Mouse (Mus musculus) olfactory bulb, adult 2 months (tissue): ENCODE measurements around the gene Atp10a. TPM values are rescaled to one million over a fixed set of nuclear protein-coding genes. Genes with fewer than 3 reads are reported as not detected.
"Not testable (repeated sequence)": the region's sequence is repeated elsewhere in the genome, so short reads cannot be mapped to it uniquely, and the experiment has no call there.

Experiments used
- H3K27ac ChIP-seq: fragments of 200-500 bp; 2 replicates; pipeline ENCODE4 v1.5.1; 2012; ENCODE audit warnings: low read depth, low read length; ENCODE audit not compliant: insufficient read depth
- H3K4me1 ChIP-seq: fragments of 200-500 bp; 2 replicates; pipeline ENCODE4 v1.6.1; 2012; ENCODE audit warnings: low read length; ENCODE audit not compliant: control insufficient read depth, insufficient read depth
- H3K4me3 ChIP-seq: fragments of 200-500 bp; 2 replicates; pipeline ENCODE4 v1.5.1; 2012; ENCODE audit warnings: mild to moderate bottlenecking, low read depth, low read length, moderate library complexity; ENCODE audit not compliant: insufficient read depth
- CTCF ChIP-seq: fragments of 200-500 bp; IDR thresholded peaks from 2 replicates; pipeline ENCODE4 v1.5.1; 2012; ENCODE audit warnings: low read depth, mild to moderate bottlenecking, low read length, moderate library complexity; ENCODE audit not compliant: insufficient read depth
- POLR2A ChIP-seq: fragments of 200-500 bp; IDR thresholded peaks from 2 replicates; pipeline ENCODE4 v1.6.1; 2012; ENCODE audit warnings: mild to moderate bottlenecking, low read depth, low read length, moderate library complexity; ENCODE audit not compliant: insufficient read depth
- WGBS: fragments of 180-500 bp; shearing (Covaris S2); methylation state at CpG from one replicate; pipeline ENCODE4 v1.1.7; 2018; 5-methylcytosine and 5-hydroxymethylcytosine counted together
- polyA plus RNA-seq: library from polyadenylated mRNA; stranded (reverse); fragments of >200 nt; gene quantifications from 2 replicates; pipeline ENCODE4 v1.2.4, GENCODE M21; 2012; ENCODE audit warnings: low replicate concordance; ENCODE audit not compliant: missing spikeins, insufficient read depth, insufficient read length

The Atp10a gene
- polyA plus RNA-seq, 1 experiment = not detected

GRCm38 (mm10) chr7:58788424-58789261, 132.7 kb downstream of the Atp10a start:
- no peak for TF ChIP-seq POLR2A
- 34% methylated on average over 7 of the region's 7 CpGs for WGBS

GRCm38 (mm10) chr7:58797281-58797680, 141.3 kb downstream of the Atp10a start:
- no peak for TF ChIP-seq POLR2A
- no peak for TF ChIP-seq CTCF
- WGBS = 98% methylated on average over 6 of the region's 6 CpGs
- no peak overlapping the region for H3K4me3 ChIP-seq

More at GRCm38 (mm10) chr7:58788424-58789261, 132.7 kb downstream of the Atp10a start:
- no peak overlapping the region for H3K27ac ChIP-seq
- H3K4me1 ChIP-seq = peaks cover 4% of the 10 kb centered on the region
- H3K4me3 ChIP-seq = no peak overlapping the region

GRCm38 (mm10) chr7:58800916-58801315, 144.9 kb downstream of the Atp10a start:
- Histone ChIP-seq H3K27ac (no peak overlapping the region), H3K4me1 (no peaks in the 10 kb centered on the region), H3K4me3 (no peak overlapping the region)
- TF ChIP-seq CTCF (no peak), POLR2A (no peak)
- 52% methylated on average over 7 of the region's 7 CpGs for WGBS

More at GRCm38 (mm10) chr7:58797281-58797680, 141.3 kb downstream of the Atp10a start:
- no peaks in the 10 kb centered on the region for H3K4me1 ChIP-seq
- H3K27ac ChIP-seq = no peak overlapping the region

GRCm38 (mm10) chr7:58801791-58802190, 145.8 kb downstream of the Atp10a start:
- H3K27ac ChIP-seq = no peak overlapping the region
- no peak overlapping the region for H3K4me3 ChIP-seq
- no peaks in the 10 kb centered on the region for H3K4me1 ChIP-seq
- WGBS = 79% methylated on average over 2 of the region's 2 CpGs
- TF ChIP-seq POLR2A = no peak
- no peak for TF ChIP-seq CTCF

GRCm38 (mm10) chr7:58822147-58822681, 166.2 kb downstream of the Atp10a start:
- H3K4me3 ChIP-seq = no peak overlapping the region
- TF ChIP-seq CTCF (no peak), POLR2A (no peak)
- peak overlapping the region; percentile 97 for H3K27ac ChIP-seq
- no peaks in the 10 kb centered on the region for H3K4me1 ChIP-seq
- 17% methylated on average over 6 of the region's 6 CpGs for WGBS

- WGBS = 78% methylated on average over 3 of the region's 3 CpGs
- no peaks in the 10 kb centered on the region for H3K4me1 ChIP-seq
- H3K27ac ChIP-seq = no peak overlapping the region
- no peak overlapping the region for H3K4me3 ChIP-seq
- TF ChIP-seq POLR2A (no peak), CTCF (no peak)
These were observed 168.7 kb downstream of the Atp10a start for GRCm38 (mm10) chr7:58824686-58825085.

GRCm38 (mm10) chr7:58829111-58829510, 173.1 kb downstream of the Atp10a start:
- Histone ChIP-seq H3K4me1 (no peaks in the 10 kb centered on the region), H3K27ac (no peak overlapping the region), H3K4me3 (no peak overlapping the region)
- WGBS = 82% methylated on average over 5 of the region's 5 CpGs
- TF ChIP-seq CTCF = no peak
- no peak for TF ChIP-seq POLR2A

- not testable (repeated sequence) for H3K27ac ChIP-seq, H3K4me1 ChIP-seq, H3K4me3 ChIP-seq
- WGBS = 96% methylated on average over 32 of the region's 32 CpGs
These were observed 181.1 kb downstream of the Atp10a start for GRCm38 (mm10) chr7:58836855-58837606.

GRCm38 (mm10) chr7:58840367-58840766, 184.4 kb downstream of the Atp10a start:
- no peak overlapping the region for H3K27ac ChIP-seq
- no peak overlapping the region for H3K4me3 ChIP-seq
- WGBS = 91% methylated on average over 2 of the region's 2 CpGs

More at GRCm38 (mm10) chr7:58840367-58840766, 184.4 kb downstream of the Atp10a start:
- peaks cover 3% of the 10 kb centered on the region for H3K4me1 ChIP-seq
- TF ChIP-seq CTCF = no peak
